Mouse (Mus musculus): ENCODE results near the gene Sdk1.
A peak's percentile ranks its signal among the peaks of the same experiment; 100 is the strongest.

The Sdk1 gene

GRCm38 (mm10) chr5:141771516-141771915, 530.2 kb downstream of the Sdk1 start:
- peak; percentile 22 for DNase-seq (ENCODE audit: low spot score)

GRCm38 (mm10) chr5:141778231-141778630, 536.9 kb downstream of the Sdk1 start:
- no peak for DNase-seq (ENCODE audit: low spot score)

- no peak for DNase-seq (ENCODE audit: low spot score)
Observed at GRCm38 (mm10) chr5:141781142-141781541, 539.9 kb downstream of the Sdk1 start.

- no peak for DNase-seq (ENCODE audit: low spot score)
Observed at GRCm38 (mm10) chr5:141782330-141782729, 541.0 kb downstream of the Sdk1 start.

- no peak for DNase-seq (ENCODE audit: low spot score)
Observed at GRCm38 (mm10) chr5:141783516-141783915, 542.2 kb downstream of the Sdk1 start.

- DNase-seq (ENCODE audit: low spot score) = no peak
Observed at GRCm38 (mm10) chr5:141793926-141794325, 552.6 kb downstream of the Sdk1 start.

GRCm38 (mm10) chr5:141823823-141824330, 582.6 kb downstream of the Sdk1 start:
- DNase-seq (ENCODE audit: low spot score) = no peak

- no peak for DNase-seq (ENCODE audit: low spot score)
Observed at GRCm38 (mm10) chr5:141824739-141825379, 583.6 kb downstream of the Sdk1 start.

- DNase-seq (ENCODE audit: low spot score) = no peak
Observed at GRCm38 (mm10) chr5:141835566-141835965, 594.3 kb downstream of the Sdk1 start.

- DNase-seq (ENCODE audit: low spot score) = no peak
Observed at GRCm38 (mm10) chr5:141836892-141837455, 595.7 kb downstream of the Sdk1 start.

- DNase-seq (ENCODE audit: low spot score) = no peak
Observed at GRCm38 (mm10) chr5:141844701-141845100, 603.4 kb downstream of the Sdk1 start.

GRCm38 (mm10) chr5:141847686-141848085, 606.4 kb downstream of the Sdk1 start:
- no peak for DNase-seq (ENCODE audit: low spot score)

- DNase-seq (ENCODE audit: low spot score) = no peak
Observed at GRCm38 (mm10) chr5:141852175-141852574, 610.9 kb downstream of the Sdk1 start.

- no peak for DNase-seq (ENCODE audit: low spot score)
Observed at GRCm38 (mm10) chr5:141856447-141856846, 615.2 kb downstream of the Sdk1 start.

- no peak for DNase-seq (ENCODE audit: low spot score)
Observed at GRCm38 (mm10) chr5:141857781-141858180, 616.5 kb downstream of the Sdk1 start.

GRCm38 (mm10) chr5:141858406-141859160, 617.3 kb downstream of the Sdk1 start:
- no peak for DNase-seq (ENCODE audit: low spot score)

- no peak for DNase-seq (ENCODE audit: low spot score)
Observed at GRCm38 (mm10) chr5:141866042-141866441, 624.8 kb downstream of the Sdk1 start.

GRCm38 (mm10) chr5:141873751-141874150, 632.5 kb downstream of the Sdk1 start:
- DNase-seq (ENCODE audit: low spot score) = no peak

GRCm38 (mm10) chr5:141880661-141881060, 639.4 kb downstream of the Sdk1 start:
- no peak for DNase-seq (ENCODE audit: low spot score)

- no peak for DNase-seq (ENCODE audit: low spot score)
Observed at GRCm38 (mm10) chr5:141884111-141884647, 642.9 kb downstream of the Sdk1 start.

GRCm38 (mm10) chr5:141886006-141886405, 644.7 kb downstream of the Sdk1 start:
- DNase-seq (ENCODE audit: low spot score) = no peak

- no peak for DNase-seq (ENCODE audit: low spot score)
Observed at GRCm38 (mm10) chr5:141889766-141890165, 648.5 kb downstream of the Sdk1 start.

- no peak for DNase-seq (ENCODE audit: low spot score)
Observed at GRCm38 (mm10) chr5:141896402-141896801, 655.1 kb downstream of the Sdk1 start.

Measured in urinary bladder, postnatal 25 days (tissue).